Mouse (Mus musculus): ENCODE measurements around the gene Slit3.

DNA sequence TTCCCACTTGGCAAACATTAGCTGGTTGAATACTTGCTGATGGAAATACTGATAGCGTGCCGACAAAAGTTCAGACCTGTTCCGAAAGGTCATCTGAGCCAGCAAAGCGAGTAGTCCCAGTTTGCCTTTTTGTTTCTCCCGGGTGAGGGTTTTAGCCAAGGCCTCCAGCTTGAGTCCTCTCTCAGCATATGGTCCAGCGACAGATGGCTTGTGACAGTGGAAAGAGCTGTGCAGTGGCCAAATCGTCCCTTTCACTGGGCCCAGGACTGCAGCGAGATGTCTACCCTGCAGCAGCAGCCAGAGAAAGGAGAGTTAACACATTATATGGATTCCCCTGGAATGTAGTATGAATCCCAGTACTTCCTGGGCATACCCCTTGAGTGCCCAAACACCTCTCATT, 215.5 kb downstream of the Slit3 start:
- TF ChIP-seq GATA1 (IDR thresholded peaks at IDR 0.05; ENCODE audit: borderline replicate concordance, low read length) (no peak), FLI1 (IDR thresholded peaks at IDR 0.05; ENCODE audit: low read length) (no peak)
